Mouse (Mus musculus): ENCODE data around the gene 2010111I01Rik.
"Not testable (repeated sequence)": the region's sequence is repeated elsewhere in the genome, so short reads cannot be mapped to it uniquely, and the experiment has no call there.

The 2010111I01Rik gene

DNA sequence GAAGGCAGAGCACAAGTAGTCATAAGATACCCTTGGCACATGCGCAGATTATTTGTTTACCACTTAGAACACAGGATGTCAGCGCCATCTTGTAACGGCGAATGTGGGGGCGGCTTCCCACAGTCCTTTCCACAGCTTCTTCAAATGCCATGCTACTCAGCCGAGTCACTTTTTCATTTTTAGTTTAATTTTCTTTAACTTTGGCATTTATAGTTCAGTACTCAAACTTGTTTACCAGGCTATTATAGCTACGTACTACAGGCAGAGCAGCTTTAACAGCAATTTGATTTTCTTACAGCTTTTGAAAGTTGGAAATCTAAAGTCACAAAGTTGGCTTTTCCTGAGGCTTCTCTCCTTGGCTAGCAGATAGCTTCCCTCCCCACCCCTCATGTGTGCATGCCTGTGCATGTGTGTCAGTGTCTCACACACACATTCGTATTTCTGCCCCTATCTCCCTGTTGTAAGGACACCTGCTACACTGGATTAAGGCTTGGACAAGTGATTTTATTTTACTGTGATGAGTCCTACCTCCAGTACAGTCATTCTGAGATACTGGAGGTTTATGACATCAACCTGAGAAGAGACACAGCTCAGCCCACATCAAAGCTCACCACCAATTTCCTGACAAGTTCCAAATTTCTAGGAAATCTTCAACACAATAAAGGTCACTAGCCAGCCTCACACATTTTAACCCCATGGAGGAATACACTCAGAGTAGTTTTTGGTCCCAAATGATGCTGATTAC lies 258.5 kb downstream of the 2010111I01Rik start:
- DNase-seq: no peak

DNA sequence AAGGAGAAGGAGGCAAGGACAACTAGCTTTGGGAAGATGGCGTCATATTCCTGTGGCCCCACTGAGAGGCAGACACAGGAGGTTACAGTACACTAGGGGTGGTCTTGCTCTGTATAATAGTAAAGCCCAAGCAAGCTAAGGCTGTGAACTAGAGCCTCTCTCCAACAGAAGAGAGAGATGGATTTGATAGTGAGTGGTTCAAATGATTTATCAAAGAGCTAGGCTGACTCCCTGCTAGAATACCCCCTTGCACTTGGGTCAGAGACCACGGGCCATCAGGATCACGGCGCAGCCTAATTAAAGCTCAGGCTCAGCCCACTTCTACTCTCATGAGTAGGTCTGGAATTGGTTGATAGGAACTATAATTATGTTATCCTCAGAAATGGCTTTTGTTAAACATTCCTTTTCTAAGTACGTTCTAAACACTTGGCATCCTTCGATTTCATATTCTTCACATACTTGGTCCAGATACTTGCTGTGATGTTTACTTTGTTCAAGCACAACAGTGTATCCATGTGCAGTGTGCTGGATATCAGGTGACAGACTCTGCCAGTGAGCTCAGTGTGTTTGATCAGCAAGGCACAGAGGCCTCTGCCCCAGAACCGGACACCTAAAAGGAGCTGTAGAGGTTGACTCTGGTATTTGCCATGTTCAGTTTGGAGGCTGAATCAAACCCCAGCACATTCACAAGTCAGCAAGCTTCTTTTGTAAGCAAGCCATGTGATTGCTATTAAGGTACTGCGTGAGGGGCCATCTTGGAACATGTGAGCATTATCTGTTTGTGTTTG lies 261.3 kb downstream of the 2010111I01Rik start:
- DNase-seq: no peak

DNA sequence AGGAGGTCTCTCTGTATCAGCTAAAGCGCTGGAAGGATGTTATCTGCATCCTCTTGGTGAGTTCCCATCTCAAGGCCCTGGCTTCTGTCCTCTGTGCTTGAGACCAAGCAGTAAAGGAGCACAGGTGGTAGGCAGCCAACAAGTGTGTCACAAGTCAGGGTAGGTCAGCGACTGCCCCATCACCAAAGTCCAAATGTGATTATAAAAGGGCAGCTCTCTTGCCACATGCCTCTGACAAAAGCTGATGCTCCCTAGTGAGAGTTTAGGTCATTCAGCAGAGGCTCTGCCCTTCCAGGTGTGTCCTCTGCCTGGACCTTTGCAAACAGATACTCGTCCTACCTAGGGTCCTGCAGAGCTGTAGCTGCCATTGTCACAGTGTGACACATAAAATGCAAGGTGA lies 263.1 kb downstream of the 2010111I01Rik start:
- no peak for DNase-seq

DNA sequence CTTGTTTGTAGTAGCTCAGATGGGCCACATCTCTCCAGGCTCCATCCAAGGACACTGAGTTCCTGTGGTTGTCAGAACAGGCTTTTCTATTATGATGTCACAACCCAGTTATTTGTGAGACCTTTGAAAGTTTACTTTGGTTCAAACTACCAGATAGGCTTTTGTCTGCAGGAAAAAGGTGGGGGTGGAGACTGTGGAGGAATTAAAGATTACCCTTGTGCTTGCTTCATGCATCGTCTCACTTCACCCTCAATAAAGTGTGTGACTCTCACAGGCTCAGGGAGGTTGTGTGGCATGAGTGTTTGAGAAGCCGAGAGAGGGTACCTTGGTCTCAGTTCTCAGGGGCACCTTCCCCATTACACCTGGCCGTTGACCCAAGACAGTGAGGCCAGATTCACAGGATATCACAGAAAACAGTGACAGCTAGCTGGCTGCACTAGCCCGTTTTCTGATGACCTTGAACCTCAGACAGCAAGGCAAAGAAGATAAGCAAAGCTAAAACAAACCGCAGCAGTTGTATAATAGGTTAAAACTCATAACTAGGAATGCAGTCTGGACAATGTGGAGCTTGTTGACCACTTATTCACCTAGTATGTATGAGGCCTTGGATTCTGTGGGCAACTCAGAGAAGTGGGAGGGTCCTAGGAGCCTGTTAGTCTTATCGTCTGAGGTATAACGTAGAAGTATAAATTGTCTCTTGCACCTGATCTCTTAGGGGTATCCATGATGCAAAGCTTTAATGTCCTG lies 266.4 kb downstream of the 2010111I01Rik start:
- DNase-seq: no peak

DNA sequence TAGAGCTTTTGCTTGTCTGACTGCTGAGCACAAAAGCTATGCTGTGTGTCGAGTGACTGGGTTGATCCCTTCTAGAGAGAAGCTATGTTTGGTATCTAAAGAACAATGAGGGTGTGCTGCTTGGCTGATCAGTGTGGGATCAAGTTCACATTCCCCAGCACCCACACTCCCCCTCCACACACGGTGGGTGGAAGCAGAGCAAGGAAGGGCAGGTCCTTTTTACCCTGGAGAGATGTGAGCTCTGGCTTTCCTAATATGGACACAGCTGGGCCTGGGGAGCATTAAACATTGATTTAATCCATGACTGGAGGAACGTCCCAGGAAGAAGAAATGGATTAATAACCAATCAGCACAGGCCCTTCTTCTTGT lies 267.0 kb downstream of the 2010111I01Rik start:
- DNase-seq: no peak

DNA sequence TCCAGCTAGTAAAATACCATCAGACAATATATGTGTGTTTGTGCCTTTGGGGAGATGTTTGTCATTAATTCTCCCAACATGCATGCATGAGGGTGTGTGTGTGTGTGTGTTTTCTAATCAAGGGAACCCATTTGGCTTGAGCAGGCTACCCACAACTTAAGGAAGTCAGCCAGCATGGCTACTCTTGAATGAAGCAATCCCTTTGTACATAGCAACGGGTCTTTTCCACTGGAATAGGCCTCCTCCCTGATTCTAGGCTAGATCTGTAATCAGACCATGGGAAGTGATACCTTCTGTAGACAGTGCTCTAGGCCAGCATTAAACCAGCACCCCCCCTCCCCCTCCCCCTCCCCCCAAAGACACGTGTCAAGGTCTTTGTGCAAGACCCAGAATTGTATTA lies 267.9 kb downstream of the 2010111I01Rik start:
- no peak for DNase-seq

DNA sequence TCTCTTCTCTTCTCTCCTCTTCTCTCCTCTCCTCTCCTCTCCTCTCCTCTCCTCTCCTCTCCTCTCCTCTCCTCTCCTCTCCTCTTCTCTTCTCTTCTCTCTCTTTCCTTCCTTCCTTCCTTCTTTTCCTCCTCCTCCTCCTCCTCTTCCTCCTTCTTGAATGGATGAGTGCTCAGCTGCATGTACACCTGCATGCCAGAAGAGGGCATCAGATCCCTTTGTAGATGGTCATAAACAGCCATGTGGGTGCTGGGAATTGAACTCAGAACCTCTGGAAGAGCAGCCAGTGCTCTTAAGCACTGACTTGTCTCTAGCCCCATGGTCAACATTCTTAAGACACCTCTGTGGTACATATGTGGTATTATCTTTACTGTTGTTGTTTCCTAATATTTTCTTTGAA lies 269.8 kb downstream of the 2010111I01Rik start:
- DNase-seq: not testable (repeated sequence)

DNA sequence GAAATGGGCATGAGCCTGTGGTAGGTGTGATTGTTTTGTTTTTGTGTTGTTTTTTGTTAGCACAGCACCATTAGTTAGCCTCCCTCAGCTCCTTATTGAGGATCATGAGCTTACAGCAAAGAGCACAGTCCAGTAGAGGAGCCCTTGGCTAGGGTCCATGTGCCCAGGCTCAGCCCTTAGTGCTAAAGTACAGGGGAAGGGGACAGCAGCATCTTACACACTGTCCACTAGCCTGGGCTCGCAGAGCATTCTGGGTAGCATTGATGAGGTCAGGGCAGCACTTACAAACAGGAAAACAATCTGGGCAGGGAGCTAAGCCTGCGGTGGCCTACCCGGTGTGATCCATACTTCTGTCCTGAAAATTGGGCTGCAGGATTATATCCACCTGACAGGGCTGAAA lies 270.9 kb downstream of the 2010111I01Rik start:
- no peak for DNase-seq

DNA sequence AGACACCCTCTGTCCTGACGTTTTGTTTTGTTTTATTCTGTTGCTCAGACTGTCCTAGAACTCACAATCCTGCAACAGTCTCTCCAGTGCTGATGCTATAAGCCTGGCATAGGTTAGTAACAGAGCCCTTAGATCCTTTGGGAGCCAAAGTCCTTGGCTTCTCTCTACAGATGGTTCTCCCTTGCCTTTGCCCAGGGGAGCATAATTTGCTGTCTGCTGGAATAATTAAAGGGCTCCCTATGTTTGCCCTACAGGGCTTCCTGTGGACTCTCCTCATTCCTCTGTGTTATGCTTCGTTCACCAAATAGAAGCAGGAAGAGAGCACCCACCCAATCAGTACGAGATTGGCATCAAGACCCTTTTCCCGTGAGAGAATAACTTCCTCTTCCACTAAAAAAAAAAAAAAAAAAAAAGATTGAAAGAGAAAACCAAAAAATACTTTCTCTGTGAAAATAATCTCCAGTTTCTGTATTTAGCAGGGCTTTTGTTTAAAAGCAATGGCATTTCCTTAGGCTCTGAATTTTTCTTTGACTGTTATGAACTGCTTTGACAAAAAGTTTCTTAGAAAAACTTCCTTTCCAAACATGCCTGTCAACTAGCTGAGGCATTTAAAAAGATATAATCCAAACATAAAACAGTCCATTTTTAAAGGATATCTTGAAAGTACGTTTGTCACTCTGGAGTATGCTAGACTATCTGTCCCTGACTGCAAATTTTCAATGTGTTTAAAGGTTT lies 271.6 kb downstream of the 2010111I01Rik start:
- no peak for DNase-seq

DNA sequence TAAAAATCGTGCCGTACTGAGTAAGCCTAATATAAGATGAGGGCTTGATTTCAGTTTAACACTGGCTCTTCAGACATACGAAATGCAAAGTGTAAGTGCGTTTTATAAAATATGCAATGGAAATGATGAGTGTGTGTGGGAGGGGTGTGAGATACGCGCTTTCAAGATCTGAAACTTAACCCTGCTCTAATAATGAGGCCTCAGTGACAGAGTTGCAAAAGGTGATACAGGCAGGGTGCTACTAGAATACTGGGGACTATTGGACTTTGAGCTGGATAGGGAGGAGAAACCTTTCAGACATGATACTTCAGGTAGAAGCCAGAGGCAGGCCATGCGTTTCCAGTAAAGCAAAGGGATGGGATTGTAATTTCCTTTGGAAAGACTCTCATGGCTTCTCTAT lies 273.4 kb downstream of the 2010111I01Rik start:
- DNase-seq: no peak

DNA sequence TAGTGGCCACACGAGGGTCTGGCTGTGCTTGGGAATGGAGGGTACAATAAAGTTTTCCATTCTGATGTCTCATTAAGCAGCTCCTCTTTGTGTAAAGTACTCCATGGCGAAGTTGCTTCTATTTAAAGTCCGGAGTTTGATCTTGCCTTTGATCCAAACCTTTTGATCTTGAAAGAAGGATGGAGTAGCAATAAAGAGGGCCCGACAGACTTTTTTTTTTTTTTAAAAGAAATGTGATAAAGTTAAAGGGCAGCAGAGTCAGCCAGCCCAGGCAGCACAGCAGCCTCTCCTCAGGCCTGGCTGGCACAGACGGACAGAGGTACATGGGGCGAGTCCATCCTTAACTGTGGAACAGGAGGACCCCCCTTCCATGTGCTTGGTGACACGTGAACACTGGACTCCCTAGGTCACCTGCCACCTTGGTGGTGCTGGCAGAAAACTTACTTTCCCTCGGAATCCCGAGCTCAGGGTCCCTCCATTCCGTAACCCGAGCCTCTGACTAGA lies 274.7 kb downstream of the 2010111I01Rik start:
- no peak for DNase-seq

DNA sequence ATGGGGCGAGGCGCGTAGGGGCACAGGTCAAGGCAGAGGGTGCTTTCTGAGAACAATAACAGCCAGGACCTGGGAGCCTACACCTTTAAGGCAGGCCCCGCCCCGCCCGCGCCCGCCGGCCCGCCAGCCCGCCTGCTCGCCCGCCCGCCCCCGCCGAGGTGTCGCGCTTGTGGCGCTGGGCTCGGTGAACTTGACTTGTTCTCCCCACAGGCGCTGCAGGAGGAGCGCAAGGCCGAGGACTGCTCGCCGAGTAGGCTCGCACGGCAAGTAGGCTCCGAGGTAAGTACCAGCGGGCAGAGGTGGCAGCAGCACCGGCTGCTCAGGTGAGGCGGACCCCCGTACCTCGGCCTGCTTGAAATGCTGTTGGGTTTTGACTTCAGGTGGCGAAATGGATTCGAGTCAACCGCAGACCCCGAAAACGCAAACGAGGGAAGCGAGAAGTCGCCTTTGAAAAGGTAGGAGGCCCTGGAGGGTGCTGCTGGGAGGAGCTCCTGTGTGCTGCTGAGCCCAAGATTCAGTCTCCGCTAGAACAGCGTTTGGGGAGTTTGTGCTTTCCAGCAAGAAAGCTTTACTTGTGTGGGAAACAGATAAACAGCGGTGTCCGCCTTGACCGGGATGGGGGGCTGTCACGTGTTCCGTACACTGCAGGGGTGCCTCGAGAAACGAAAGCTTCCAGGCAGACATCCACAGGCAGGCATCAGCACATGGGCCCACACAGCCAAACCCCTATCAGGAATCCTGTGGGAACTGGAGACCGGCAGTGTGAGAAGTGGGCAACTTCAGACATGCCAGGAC lies 275.4 kb downstream of the 2010111I01Rik start:
- DNase-seq: peak; percentile 93

DNA sequence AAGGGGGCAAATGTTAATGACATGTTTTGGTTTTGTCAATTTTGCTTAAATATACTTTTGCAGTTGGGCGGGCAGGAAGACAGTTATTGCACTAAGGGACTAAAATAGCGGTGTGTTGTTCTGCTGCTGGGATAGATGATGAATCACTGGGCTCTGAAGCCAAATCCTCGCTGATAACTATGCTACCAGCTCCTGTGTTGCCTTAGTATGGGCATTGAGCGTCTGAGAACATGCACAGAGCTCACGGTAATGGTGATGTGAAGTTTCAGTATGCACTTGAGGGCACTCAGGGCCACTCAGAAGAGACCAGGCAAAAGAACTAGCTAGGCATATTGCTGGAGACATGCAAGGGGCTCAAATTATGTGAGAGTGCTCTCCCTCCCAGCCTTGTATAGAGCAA lies 276.1 kb downstream of the 2010111I01Rik start:
- peak; percentile 18 for DNase-seq

DNA sequence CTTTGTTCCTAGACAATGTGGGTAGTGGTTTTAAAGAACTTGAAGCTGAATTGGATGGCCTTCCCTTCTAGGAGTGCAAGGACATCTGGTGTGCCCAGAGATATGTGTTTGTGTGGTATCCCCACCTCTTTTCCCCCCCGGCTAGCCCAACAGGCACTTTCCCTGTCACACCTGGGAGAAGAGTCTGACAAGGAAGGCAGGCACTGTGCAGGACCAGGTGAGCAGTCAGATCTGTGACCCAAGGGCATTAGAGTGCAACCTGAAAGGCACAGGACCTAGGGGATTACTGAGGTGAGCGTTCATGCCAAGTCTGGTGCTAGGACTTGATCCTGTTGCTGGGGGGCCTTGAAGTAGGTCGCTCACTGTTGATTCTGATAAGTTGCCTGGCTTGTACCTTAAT lies 277.0 kb downstream of the 2010111I01Rik start:
- no peak for DNase-seq

DNA sequence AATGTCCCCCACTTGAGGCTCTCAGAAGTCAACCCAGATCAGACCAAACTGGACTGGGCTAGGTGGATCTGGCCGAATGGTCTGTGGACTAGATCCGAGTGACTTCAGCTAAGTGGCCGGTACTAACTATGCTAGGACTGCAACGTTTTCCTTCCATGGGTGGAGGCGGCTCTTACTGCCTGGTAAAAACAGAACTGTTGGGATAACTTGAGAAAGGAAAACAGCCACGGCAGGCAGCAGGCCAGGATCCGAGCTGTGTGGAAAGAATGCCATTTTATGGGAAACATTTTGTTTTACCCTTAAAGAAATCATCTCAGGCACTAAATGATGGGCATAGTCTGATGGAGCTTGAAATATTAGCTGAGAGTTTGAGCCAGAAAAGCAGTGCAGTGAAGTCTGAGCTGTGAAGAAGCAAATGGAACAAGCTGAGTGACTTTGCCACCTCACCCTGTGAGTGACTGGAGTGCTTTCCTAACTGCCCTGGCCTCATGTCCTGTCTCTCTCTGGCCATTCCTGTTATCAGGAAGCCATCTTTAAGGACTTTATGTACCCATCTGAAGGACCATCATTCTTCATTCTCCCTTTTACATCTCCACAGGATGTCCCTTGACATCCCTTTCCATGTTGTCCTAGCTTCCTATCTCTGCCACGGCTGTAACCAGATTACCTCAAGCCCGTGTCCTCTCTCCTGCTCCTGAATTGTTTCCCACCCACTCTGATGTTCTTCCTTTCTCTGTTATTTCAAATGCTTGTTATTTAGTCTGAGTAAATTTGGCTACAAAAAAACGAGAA lies 277.9 kb downstream of the 2010111I01Rik start:
- no peak for DNase-seq

DNA sequence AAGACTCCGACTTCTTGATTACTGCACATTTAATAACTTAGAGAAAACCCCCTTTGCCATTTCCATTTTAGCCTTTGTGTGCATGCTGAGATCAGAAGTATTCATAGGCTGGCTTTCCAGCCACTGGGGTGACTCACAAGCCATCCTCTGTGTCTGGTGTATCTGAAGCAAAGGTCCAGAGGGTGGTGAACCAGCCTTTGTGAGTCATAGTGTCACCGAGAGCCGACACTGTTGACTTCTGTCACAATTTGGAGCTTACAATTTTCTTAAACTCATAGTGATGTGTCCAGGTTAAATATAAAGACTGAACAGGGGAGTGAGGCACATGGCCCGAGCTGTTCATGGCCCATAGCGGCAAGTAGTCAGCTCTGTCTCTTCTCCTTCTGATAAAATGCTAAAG lies 278.9 kb downstream of the 2010111I01Rik start:
- no peak for DNase-seq

DNA sequence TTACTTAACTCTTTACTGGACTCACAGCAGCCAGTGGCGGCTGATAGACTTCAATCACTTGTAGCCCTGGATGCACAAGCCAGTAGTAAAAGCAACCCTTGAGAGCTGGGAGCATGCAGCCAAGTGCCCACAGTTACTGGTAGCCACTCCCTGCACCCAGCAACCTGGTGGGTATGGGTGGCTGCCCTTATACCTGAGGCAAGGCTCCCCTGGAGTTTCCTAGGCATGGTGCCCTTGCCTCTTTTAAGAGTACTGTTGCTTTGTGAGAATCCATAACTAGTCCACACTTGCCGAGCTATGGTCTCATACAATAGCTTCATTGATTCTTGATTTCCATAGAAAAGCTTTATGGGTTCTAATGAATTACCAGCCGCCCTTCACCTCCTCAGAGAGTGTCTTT lies 279.7 kb downstream of the 2010111I01Rik start:
- DNase-seq: no peak

DNA sequence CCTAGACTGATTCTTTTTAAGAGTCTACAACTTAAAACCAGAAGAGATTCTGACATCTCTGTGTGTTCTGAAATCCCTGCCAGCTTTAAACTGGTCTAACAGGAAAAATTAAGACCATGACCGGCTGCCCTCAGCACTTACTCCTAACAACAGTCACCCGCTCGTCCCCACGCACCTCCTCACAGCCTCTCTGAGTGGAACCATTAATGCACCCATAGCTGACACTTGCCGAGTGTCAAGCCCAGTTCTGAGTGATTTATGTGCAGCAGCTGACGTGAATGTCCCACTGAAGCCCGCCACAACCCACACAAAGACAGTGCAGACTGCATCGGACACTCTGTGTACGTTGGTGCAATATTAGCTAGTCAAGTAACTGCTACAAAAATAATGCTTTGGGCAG lies 280.5 kb downstream of the 2010111I01Rik start:
- DNase-seq: no peak

DNA sequence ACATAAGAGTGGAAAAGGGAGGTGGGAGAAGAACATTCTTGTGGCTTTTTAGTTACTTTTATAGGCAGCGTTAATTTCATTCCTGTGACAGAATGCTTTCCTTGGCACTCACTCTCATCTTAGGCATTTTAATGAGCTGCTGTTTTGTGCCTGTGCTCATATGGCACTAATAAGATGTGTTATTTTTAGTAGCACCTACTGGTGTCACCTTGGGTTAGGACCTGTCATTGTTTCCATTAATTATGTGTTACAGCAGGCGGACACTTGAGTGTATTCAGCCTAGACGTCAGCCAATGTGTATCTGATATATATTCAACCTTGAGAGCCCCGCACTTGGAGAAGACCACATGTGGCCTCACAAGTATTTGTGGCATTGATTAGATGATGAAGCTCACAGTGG lies 281.1 kb downstream of the 2010111I01Rik start:
- DNase-seq: no peak

DNA sequence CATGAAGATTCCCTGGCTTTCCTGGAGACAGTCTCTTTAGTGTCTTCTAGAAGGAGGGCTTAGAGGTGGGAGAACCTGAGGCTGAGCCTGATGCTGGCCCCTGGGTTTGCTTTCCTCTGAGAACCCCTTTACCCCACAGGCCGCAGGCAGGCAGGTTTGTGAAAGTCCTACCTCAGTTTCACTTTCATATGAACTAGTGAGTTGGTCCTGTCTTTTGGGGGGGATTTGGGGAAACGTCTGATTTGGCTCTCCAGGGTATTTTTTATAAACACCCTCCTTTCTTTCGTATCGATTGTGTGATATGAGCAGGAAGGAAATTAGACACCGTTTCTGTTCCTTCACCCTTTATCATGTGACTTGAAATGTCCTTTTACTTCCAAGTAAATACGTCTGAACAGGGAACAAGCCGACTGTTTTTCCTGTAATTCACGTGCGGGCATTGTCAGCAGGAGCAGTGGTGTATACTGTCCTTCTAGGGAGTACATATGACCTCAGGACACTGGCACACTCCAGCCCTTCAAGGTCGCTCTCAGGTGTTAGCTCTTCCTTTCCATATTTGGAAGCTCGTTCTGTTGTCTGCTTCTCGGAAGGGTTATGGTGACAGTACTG lies 281.7 kb downstream of the 2010111I01Rik start:
- DNase-seq: no peak

DNA sequence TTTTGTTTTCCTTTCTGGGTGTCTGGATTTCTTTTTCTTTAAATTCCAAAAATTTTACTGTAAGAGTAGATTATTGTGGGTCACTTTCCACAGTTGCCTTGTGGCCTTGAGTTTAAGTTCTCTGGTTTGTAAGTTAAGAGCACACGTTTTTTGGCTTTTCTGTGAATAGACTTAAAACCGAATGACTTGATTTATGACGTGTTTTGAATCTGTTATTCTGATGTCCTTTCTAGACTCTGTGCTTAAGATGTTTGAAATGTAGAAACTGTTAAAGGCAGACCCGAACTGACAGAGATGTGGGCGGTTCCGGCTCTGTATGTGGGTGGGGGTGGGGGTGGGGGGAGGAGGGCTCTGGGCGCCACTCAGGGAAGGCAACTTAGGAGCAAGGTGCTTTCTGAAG lies 282.3 kb downstream of the 2010111I01Rik start:
- DNase-seq: no peak
